Comparison of ENCODE assay signal across 9 mouse cellular contexts in genomic region chr2:129674935-129675634, GRCm38 (mm10). TPM values are rescaled to one million over a fixed set of nuclear protein-coding genes. Genes with fewer than 3 reads are reported as not detected.
DNase-seq lines count a peak whose midpoint lies in the region; ATAC-seq and TF ChIP-seq lines count a peak whose summit lies in the region.
"Had no signal": no experiment of that assay in that cellular context is flagged by ENCODE, and none has a peak within 500 bp of the region (broad histone marks: within the 10 kb centered on the region; RNA-seq: fewer than 3 reads in every experiment).

No protein-coding gene starts in this region.

- DNase-seq in adrenal gland, postnatal 14 days, result peak; percentile 93
- peak; percentile 86 for DNase-seq in embryonic facial prominence, embryonic 10.5 days (ENCODE audit: low spot score)
- peak; percentile 69 to 85 for DNase-seq in heart, adult 2 months
- peak; percentile 81 for DNase-seq in kidney, postnatal 14 days
- peak; percentile 64 to 76 for DNase-seq in lung, adult 18-20 months
- peak; percentile 77 for DNase-seq in ovary, postnatal 14 days (ENCODE audit: low spot score)
- peak; percentile 83 for DNase-seq in thymus, postnatal 14 days

- no peak for TF ChIP-seq POLR2A in heart, adult 2 months (IDR thresholded peaks at IDR 0.05; ENCODE audit: insufficient read depth, low read depth, low read length)

- H3K36me3 ChIP-seq in embryonic facial prominence, embryonic 10.5 days (replicated peaks), result no peaks in the 10 kb centered on the region
- no peaks in the 10 kb centered on the region for H3K36me3 ChIP-seq in heart, adult 2 months (ENCODE audit: control insufficient read depth, insufficient read depth, low read length)
- H3K36me3 ChIP-seq: heart, embryonic 15.5 days had no signal

- intact Hi-C loops in heart, adult 2 months (cut with DNase I), result loop anchor here (1.0 kb wide), 2 partner anchors 174 to 198 kb away; no protein-coding TSS in a partner anchor

- no peak overlapping the region for H3K9ac ChIP-seq in heart, adult 2 months (ENCODE audit: low read depth, low read length)
- H3K9ac ChIP-seq: heart, embryonic 15.5 days had no signal

- no peak overlapping the region for H3K4me3 ChIP-seq in embryonic facial prominence, embryonic 10.5 days
- no peak overlapping the region for H3K4me3 ChIP-seq in heart, adult 2 months
- H3K4me3 ChIP-seq: heart, embryonic 15.5 days had no signal

- no peak overlapping the region for H3K27ac ChIP-seq in embryonic facial prominence, embryonic 10.5 days (replicated peaks)
- no peak overlapping the region for H3K27ac ChIP-seq in heart, adult 2 months
- H3K27ac ChIP-seq: heart, embryonic 15.5 days had no signal

- TF ChIP-seq CTCF in heart, adult 2 months (IDR thresholded peaks at IDR 0.05), result peak; percentile 95

- peaks cover 12% of the 10 kb centered on the region for H3K4me1 ChIP-seq in embryonic facial prominence, embryonic 10.5 days
- H3K4me1 ChIP-seq in heart, adult 2 months (ENCODE audit: control insufficient read depth, insufficient read depth, low read length), result no peaks in the 10 kb centered on the region
- H3K4me1 ChIP-seq: heart, embryonic 15.5 days had no signal

- peak; percentile 86 for TF ChIP-seq EP300 in heart, adult 2 months (IDR thresholded peaks at IDR 0.05; ENCODE audit: insufficient read depth, low read depth, low read length)

- no peaks in the 10 kb centered on the region for H3K9me3 ChIP-seq in embryonic facial prominence, embryonic 10.5 days
- H3K9me3 ChIP-seq: heart, embryonic 15.5 days had no signal

- H3K79me2 ChIP-seq in heart, adult 2 months (replicated peaks; ENCODE audit: control insufficient read depth, insufficient read depth, low read length), result no peaks in the 10 kb centered on the region

- H3K27me3 ChIP-seq in embryonic facial prominence, embryonic 10.5 days (replicated peaks; ENCODE audit: low read depth, poor library complexity, severe bottlenecking), result no peaks in the 10 kb centered on the region; the same call in 1 of the 2 replicates
- no peaks in the 10 kb centered on the region for H3K27me3 ChIP-seq in heart, adult 2 months (ENCODE audit: control insufficient read depth, insufficient read depth, low read length)

- peak; percentile 68 for ATAC-seq in CD4-positive, CD25-positive, alpha-beta regulatory T cell, adult 4 months

- 36% methylated on average over 13 of the region's 13 CpGs for WGBS in embryonic facial prominence, embryonic 10.5 days
- WGBS in heart, adult 2 months, result 20% methylated on average over 13 of the region's 13 CpGs

RNA-seq across cellular contexts. Expression of gene Pdyn, which starts 24.6 kb away (rescaled TPM):
- polyA plus RNA-seq in CD4-positive, CD25-positive, alpha-beta regulatory T cell, adult 4 months (2017; shearing (Covaris generic)), result not detected
- total RNA-seq in adrenal gland, postnatal 14 days (2021), result not detected in 2 replicates
- 0.11 and 0.18 TPM in 2 replicates for polyA plus RNA-seq in embryonic facial prominence, embryonic 10.5 days (2016; fragmentation: Nextera tagmentation; extraction: Ambion mirVana)
- total RNA-seq in heart, adult 2 months (2021), result not detected
- polyA plus RNA-seq in heart, adult 2 months (2012; rRNA removed), result not detected in 2 replicates
